Mouse (Mus musculus) T-helper 1 cell (primary cell): Measurements from ENCODE around the gene Ahcyl2.

Source experiments
- in situ Hi-C: fragments of 300-600 bp; cut with MboI, MseI; formaldehyde crosslinking; loops from one replicate; pipeline ENCODE4 v1.15.1; 2025; ENCODE audit warnings: high pct_unique_total_duplicates

Ahcyl2 gene

GRCm38 (mm10) chr6:29767813-29768660, at the start of gene Ahcyl2:
Ahcyl2 (plus strand) TSS chr6:29768011.
- in situ Hi-C loops, result loop anchor here (5.0 to 10.0 kb wide), 2 partner anchors 54 to 277 kb away; partner anchors contain the start of gene Nrf1

GRCm38 (mm10) chr6:29718894-29719329, 48.9 kb upstream of the Ahcyl2 start:
- in situ Hi-C loops, result no loop called here

GRCm38 (mm10) chr6:29721890-29722289, 45.9 kb upstream of the Ahcyl2 start:
- in situ Hi-C loops, result no loop called here

- in situ Hi-C loops, result no loop called here
Observed at GRCm38 (mm10) chr6:29726576-29727200, 41.1 kb upstream of the Ahcyl2 start.

GRCm38 (mm10) chr6:29728035-29728434, 39.8 kb upstream of the Ahcyl2 start:
- in situ Hi-C loops, result no loop called here

GRCm38 (mm10) chr6:29729491-29729890, 38.3 kb upstream of the Ahcyl2 start:
- in situ Hi-C loops, result no loop called here

GRCm38 (mm10) chr6:29735336-29735688, 32.5 kb upstream of the Ahcyl2 start, which contains the start of gene Smo:
Smo (plus strand) TSS chr6:29735503.
- in situ Hi-C loops, result no loop called here

GRCm38 (mm10) chr6:29735689-29736451, 31.9 kb upstream of the Ahcyl2 start:
- in situ Hi-C loops, result no loop called here

GRCm38 (mm10) chr6:29736610-29737458, 31.0 kb upstream of the Ahcyl2 start:
- in situ Hi-C loops, result no loop called here

GRCm38 (mm10) chr6:29751466-29752152, 16.2 kb upstream of the Ahcyl2 start:
- in situ Hi-C loops, result no loop called here

- in situ Hi-C loops, result no loop called here
Observed at GRCm38 (mm10) chr6:29753336-29753735, 14.5 kb upstream of the Ahcyl2 start.

- in situ Hi-C loops, result loop anchor here (5.0 kb wide), 2 partner anchors 101 to 186 kb away; no protein-coding TSS in a partner anchor
Observed at GRCm38 (mm10) chr6:29756001-29756400, 11.8 kb upstream of the Ahcyl2 start.

- in situ Hi-C loops, result loop anchor here (5.0 kb wide), 2 partner anchors 101 to 186 kb away; no protein-coding TSS in a partner anchor
Observed at GRCm38 (mm10) chr6:29756476-29756875, 11.3 kb upstream of the Ahcyl2 start.

GRCm38 (mm10) chr6:29758417-29758816, 9.4 kb upstream of the Ahcyl2 start:
- in situ Hi-C loops, result loop anchor here (5.0 kb wide), 2 partner anchors 99 to 184 kb away; no protein-coding TSS in a partner anchor

GRCm38 (mm10) chr6:29759012-29759679, 8.7 kb upstream of the Ahcyl2 start:
- in situ Hi-C loops, result loop anchor here (5.0 kb wide), 2 partner anchors 98 to 183 kb away; no protein-coding TSS in a partner anchor

GRCm38 (mm10) chr6:29760397-29760796, 7.4 kb upstream of the Ahcyl2 start:
- in situ Hi-C loops, result loop anchor here (10.0 kb wide), 1 partner anchor 284 kb away; the partner anchor contains the start of gene Nrf1

GRCm38 (mm10) chr6:29761282-29761681, 6.5 kb upstream of the Ahcyl2 start:
- in situ Hi-C loops, result loop anchor here (10.0 kb wide), 1 partner anchor 284 kb away; the partner anchor contains the start of gene Nrf1

- in situ Hi-C loops, result loop anchor here (10.0 kb wide), 1 partner anchor 282 kb away; the partner anchor contains the start of gene Nrf1
Observed at GRCm38 (mm10) chr6:29762524-29762923, 5.3 kb upstream of the Ahcyl2 start.

GRCm38 (mm10) chr6:29766874-29767273, 937 bp upstream of the Ahcyl2 start:
- in situ Hi-C loops, result loop anchor here (5.0 to 10.0 kb wide), 2 partner anchors 55 to 278 kb away; partner anchors contain the start of gene Nrf1
